Mouse (Mus musculus) MEL (cell line): Measurements from ENCODE around the gene Rab7.

Source experiments
- CTCF ChIP-seq, 3 experiments: IDR thresholded peaks in 2 of 3; conservative IDR thresholded peaks in 1 of 3; 2 replicates each; pipeline ENCODE4 v1.5.1; 2011 to 2012; ENCODE audit warnings: low read length in 3 of 3, low read depth in 2 of 3, mild to moderate bottlenecking in 2 of 3, improper control_type of control experiment in 1 of 3, inconsistent platforms in 1 of 3, mixed read lengths in 1 of 3, moderate library complexity in 1 of 3; ENCODE audit not compliant: control insufficient read depth in 1 of 3, insufficient read depth in 1 of 3, poor library complexity in 1 of 3, severe bottlenecking in 1 of 3
- GABPA ChIP-seq: IDR thresholded peaks from 2 replicates; pipeline ENCODE4 v1.6.1; 2012; ENCODE audit warnings: low read depth, mild to moderate bottlenecking, inconsistent platforms, low read length, improper control_type of control experiment, moderate library complexity
- KAT2A ChIP-seq: conservative IDR thresholded peaks from 2 replicates; pipeline ENCODE4 v1.6.1; 2012; ENCODE audit warnings: low read depth, low read length, improper control_type of control experiment, inconsistent platforms
- RCOR1 ChIP-seq: IDR thresholded peaks from 2 replicates; pipeline ENCODE4 v1.6.1; 2012; ENCODE audit warnings: low read depth, mild to moderate bottlenecking, inconsistent platforms, low read length, improper control_type of control experiment
- ZMIZ1 ChIP-seq: IDR thresholded peaks from 2 replicates; pipeline ENCODE4 v1.6.1; 2012; ENCODE audit warnings: low read depth, mild to moderate bottlenecking, inconsistent platforms, low read length, improper control_type of control experiment, moderate library complexity

GRCm38 (mm10) chr6:87998358-87998757, 46.7 kb downstream of the Rab7 start:
- TF ChIP-seq RCOR1 = no peak
- no peak for TF ChIP-seq CTCF (IDR thresholded peaks at IDR 0.05 in 2 of 3, conservative IDR thresholded peaks at IDR 0.05 in 1 of 3; ENCODE audit: control insufficient read depth in 1 of 3, insufficient read depth in 1 of 3, low read depth in 2 of 3, low read length in 3 of 3, poor library complexity in 1 of 3, severe bottlenecking in 1 of 3)
- TF ChIP-seq ZMIZ1 = no peak
- no peak for TF ChIP-seq KAT2A
- TF ChIP-seq GABPA = no peak
